Mouse (Mus musculus): Measurements from ENCODE around the gene Slc16a14.

Gene Slc16a14

DNA sequence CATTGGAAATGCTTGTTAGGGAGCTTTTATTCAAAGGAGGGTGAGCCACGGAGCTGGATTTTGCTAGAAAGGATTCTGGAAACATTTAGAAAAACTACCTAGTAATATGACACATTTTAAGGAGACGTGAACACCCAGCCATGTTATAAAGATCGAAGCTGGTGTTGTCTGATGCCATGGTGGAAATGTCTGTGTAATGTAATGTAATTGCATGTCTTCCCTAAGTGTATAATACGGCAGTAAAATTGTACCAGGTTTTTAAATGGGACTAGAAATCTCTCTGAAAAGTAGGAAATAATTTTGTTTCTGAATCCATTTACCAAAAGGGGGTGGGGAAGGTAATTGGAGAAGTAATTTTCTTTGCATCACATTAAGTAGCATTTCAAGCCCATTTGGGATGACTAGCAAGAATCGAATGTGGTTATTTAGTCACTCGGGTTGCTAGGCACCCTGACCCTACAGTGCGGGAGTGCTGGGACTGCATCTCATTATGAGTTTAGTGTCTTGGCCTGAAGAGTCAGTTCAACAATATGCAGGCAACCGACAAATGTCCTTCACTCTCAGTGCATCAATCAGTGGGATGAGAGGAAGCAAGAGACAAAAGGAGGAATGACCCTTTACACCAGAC lies 24.6 kb downstream of the Slc16a14 start:
- no peak for DNase-seq (ENCODE audit: low read depth)

- DNase-seq (ENCODE audit: low read depth): no peak
Observed at GRCm38 (mm10) chr1:84904467-84904866, 30.5 kb downstream of the Slc16a14 start.

GRCm38 (mm10) chr1:84899156-84899555 lies 35.8 kb downstream of the Slc16a14 start:
- DNase-seq (ENCODE audit: low read depth): no peak

DNA sequence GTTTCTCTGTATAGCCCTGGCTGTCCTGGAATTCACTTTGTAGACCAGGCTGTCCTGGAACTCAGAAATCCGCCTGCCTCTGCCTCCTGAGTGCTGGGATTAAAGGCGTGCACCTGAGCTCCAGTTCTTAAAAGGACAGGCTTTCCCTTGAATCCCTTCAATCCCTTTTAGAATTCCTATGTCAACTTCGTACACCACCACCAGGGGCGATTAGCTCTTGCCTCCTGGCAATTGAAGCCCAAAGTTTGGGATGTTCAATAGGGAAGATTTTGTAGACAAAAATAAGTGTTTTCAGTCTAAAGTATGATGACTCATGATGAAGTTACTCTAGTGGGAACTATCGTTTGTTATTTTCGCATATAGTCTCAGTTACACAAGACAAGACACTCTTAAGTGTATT lies 37.6 kb downstream of the Slc16a14 start:
- DNase-seq (ENCODE audit: low read depth): no peak

DNA sequence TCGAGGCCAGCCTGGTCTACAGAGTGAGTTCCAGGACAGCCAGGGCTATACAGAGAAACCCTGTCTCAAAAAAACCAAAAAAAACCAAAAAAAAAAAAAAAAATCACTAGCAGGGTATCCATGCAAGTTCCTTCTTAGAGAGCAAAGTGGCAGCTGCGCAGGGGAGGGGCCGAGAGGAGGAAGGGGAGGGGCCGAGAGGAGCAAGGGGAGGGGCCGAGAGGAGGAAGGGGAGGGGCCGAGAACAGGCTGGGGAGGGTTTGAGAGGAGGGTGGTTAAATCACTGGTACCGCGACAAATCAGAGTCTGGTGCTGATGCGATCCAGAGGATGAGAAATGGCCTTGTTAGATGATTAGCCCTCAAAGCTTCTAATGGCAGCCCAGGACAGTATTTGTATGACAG lies 43.2 kb downstream of the Slc16a14 start:
- no peak for DNase-seq (ENCODE audit: low read depth)

- no peak for DNase-seq (ENCODE audit: low read depth)
Observed at GRCm38 (mm10) chr1:84890503-84890902, 44.4 kb downstream of the Slc16a14 start.

DNA sequence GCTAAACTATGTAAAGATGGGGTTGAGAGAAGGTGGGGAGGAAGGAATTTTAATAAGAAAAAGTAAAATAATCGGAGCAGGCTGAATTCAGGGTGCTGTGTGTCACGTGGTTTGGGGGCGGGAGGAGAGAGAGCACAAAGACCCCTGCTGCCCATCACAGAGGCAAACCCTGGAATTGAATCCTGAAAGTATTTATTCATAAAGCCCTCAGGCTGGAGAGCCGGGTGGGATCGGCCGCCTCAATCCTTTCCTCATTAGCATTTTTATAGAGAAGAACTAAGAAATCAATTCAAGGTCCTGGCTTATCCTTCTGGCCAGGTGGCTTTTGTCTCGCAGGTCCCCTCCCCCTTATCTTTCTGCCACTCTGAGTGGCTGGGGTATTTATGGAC lies 44.9 kb downstream of the Slc16a14 start:
- no peak for DNase-seq (ENCODE audit: low read depth)

- DNase-seq (ENCODE audit: low read depth): no peak
Observed at GRCm38 (mm10) chr1:84889330-84890004, 45.5 kb downstream of the Slc16a14 start.

DNA sequence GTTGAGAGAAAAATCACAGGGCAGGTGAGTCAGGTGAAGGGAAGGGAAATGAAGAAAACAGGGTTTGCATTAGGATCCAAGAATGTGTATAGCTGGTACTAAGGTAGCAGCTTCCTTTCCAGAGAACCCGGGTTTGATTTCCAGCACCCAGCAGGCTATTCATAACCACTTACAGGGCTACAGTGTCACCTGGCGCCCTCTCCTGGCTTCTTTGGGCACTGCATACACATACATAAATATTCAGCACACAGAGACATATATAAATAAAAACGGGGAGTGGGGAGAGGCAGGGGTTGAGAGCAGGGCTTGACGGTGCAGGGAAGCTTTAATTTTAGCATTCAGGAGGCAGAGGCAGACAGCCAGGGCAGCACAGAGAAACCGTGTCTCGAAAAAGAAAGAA lies 49.0 kb downstream of the Slc16a14 start:
- DNase-seq (ENCODE audit: low read depth): no peak

DNA sequence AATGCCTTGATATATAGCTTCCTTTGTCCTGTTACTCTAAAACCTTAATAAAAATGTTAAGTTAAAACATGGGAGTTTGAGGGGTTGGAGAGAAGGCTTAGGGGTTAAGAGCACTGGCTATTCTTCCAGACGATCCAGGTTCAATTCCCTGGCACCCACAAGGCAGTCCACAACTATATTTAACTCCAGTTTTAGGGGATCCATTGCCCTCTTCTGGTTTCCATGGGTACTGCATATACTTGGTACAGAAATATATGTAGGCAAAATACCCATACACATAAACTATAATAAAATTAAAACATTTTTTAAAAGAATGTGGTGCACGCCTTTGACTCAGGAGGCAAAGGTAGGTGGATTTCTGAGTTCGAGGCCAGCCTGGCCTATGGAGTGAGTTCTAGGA lies 49.8 kb downstream of the Slc16a14 start:
- no peak for DNase-seq (ENCODE audit: low read depth)

GRCm38 (mm10) chr1:84883889-84884288 lies 51.0 kb downstream of the Slc16a14 start:
- DNase-seq (ENCODE audit: low read depth): no peak

DNA sequence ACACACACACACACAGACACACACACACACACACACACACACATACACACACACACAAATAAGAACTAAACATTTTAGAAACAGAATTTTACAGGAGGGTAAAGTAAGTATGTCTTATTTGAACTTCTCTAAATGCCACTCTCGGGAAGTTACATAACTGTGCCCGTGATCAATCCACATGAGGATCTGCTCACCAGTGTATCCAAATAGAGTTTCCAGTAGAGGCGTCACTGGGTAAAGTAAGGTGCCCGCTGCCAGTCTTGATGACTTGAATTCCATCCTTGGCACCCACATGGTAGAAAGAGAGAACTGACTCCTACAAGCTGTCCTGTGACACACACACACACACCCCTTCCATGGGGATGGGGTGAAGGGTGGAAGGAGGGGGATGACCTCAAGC lies 52.0 kb downstream of the Slc16a14 start:
- DNase-seq (ENCODE audit: low read depth): no peak

- DNase-seq (ENCODE audit: low read depth): no peak
Observed at GRCm38 (mm10) chr1:84882066-84882532, 52.8 kb downstream of the Slc16a14 start.

- DNase-seq (ENCODE audit: low read depth): peak; percentile 51
Observed at GRCm38 (mm10) chr1:84881248-84882065, 53.5 kb downstream of the Slc16a14 start.

DNA sequence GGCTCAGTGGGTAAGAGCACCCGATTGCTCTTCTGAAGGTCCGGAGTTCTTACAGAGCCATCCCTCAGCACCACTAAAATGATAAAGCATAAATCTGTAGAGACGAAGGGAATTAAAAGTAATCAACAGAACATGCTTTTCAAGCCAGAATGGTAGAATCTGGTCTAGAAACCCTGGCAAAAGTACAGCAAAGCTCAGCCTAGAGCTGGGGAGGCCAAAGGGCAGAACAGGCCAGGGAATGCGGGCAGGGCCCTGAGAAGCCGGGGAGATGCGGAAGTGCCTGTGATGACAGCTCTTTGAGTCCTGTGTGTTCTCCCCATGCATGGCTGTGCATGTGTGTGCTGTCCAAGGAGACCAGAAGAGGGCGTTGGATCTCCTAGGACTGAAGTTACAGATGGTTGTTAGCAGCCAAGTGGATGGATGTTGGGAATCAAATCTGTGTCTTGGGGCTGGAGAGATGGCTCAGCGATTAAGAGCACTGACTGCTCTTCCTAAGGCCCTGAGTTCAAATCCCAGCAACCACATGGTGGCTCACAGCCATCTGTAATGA lies 55.3 kb downstream of the Slc16a14 start:
- no peak for DNase-seq (ENCODE audit: low read depth)

DNA sequence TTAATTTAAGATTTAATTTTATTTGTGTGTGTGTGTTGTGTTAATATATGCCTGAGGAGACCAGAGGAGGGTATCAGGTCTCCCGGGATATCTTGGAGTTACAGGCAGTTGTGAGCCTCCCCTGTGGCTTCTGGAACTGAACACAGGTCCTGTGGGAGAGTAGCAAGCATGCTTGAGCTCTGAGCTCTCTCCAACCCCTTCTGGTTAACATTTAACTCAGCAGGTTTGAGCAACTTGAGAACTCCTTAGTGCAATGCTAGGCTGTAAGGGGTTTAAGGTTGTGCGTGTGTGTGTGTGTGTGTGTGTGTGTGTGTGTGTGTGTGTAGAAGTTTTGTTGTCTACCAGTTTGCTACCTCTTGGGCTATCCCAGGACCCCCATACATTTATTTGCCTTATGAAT lies 57.3 kb downstream of the Slc16a14 start:
- DNase-seq (ENCODE audit: low read depth): no peak

GRCm38 (mm10) chr1:84872939-84873338 lies 62.0 kb downstream of the Slc16a14 start:
- no peak for DNase-seq (ENCODE audit: low read depth)

DNA sequence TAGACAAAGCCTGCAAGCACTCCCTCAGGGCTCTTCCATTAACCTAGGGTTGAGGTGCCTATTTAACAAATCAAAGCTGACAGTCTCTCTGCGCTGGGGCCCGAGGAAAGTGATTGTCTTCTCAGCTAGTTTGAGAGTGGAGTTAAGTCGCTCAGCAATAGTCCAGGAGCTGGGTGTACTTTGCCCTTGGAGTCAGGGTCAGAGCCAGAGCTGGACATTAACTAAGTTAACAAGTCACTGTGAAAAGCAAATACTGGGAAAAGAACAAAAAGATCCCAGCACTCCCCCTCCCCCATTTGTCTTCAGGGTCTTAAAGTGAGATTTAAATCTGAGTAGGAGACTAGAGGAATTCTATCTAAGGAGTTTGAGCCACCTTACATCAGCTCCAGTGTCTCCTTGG lies 62.8 kb downstream of the Slc16a14 start:
- DNase-seq (ENCODE audit: low read depth): no peak

DNA sequence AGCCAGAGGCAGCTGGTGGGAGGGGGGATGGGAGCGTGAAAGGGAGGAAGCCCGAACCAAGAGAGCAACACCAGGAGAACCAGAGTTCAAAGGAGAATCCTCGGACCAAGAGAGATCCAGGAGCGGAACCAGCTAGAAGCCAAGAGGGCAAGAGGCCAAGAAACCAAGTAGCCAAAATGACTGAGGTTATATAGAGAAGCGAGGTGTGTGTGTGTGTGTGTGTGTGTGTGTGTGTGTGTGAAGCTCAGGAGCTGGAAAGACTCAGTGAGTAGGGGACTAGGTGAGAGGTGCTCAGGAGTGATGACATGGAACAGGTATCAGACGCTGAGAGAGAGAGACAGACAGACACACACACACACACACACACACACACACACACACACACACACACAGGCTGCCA lies 63.8 kb downstream of the Slc16a14 start:
- DNase-seq (ENCODE audit: low read depth): no peak

DNA sequence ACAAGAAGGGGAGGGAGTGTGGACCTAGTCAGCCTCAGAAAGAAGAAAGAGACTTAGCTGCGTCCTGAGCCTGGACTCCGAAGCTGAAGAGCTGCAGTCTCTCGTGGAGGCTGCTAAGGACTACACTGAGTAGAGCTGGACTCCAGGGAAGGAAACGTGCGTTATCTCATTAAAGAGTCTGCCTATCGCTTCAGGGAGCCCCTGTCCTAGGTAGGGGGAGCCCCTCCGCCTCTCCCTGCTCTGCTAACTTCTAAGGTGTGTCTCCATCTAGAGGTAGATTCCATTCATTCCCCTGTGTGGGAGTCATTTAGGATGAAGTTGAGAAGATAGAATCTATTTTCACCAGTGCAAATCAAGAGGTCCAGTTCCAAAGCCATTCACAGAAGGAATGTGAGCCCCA lies 65.4 kb downstream of the Slc16a14 start:
- DNase-seq (ENCODE audit: low read depth): no peak

DNA sequence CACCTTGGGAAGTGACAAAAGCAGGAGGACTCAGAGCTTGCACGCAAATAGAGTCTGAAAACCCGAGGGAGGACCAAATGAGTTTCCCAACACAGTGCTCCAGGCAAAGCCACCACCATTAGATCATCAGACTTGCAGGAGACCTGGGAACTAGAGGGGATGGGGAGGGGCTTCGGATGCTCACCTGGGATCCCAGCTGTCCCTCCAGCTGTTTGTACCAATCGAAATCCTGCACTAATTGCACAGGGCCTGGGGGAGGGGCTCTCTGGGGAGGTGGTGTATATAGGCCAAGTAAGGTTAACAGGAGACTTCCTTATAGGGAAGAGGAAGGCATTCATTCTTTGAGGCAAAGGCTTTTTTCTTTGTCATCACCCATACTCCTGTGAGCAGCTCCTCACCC lies 66.1 kb downstream of the Slc16a14 start:
- DNase-seq (ENCODE audit: low read depth): no peak

GRCm38 (mm10) chr1:84868311-84868710 lies 66.6 kb downstream of the Slc16a14 start:
- no peak for DNase-seq (ENCODE audit: low read depth)

DNA sequence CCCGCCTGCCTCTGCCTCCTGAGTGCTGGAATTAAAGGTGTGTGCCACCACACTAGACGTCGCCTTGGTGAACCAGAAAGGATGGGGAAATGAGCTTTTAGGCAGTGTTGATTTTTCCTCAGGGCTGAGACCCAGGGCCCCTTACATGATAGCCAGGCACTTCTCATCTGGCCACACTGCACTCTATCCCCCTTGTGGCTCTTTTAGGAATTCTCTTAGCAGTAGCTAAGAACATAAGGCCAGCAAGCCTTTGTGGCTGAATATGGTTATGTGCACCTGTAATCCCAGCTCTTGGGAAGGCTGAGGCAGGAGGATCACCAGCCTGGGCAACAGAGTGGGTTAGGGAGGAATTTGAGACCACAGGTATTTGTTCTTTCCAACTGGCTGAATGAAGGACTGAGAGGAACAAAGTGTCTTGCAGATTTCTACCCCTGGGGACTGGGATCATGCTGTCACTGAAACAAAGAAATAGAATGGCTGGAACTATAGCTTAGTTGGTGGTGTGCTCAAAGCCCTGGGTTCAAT lies 68.2 kb downstream of the Slc16a14 start:
- no peak for DNase-seq (ENCODE audit: low read depth)

All from fibroblast of lung, adult 2 months (primary cell).